Mouse (Mus musculus) erythroblast, embryonic 14.5 days (primary cell): ENCODE measurements around the gene Prss12.

Source experiments
- GATA1 ChIP-seq: IDR thresholded peaks from 2 replicates; pipeline ENCODE4 v1.6.1; 2012; ENCODE audit warnings: low read length, inconsistent platforms, mixed read lengths
- TAL1 ChIP-seq: IDR thresholded peaks from 3 replicates; pipeline ENCODE4 v1.6.1; 2012; ENCODE audit warnings: low read length, inconsistent platforms, mixed read lengths

- no peak for TF ChIP-seq GATA1
- no peak for TF ChIP-seq TAL1
Measured at GRCm38 (mm10) chr3:123476833-123477232, 30.1 kb downstream of the Prss12 start.
